Mouse (Mus musculus): ENCODE results near the gene Nav2. TPM values are rescaled to one million over a fixed set of nuclear protein-coding genes. Genes with fewer than 3 reads are reported as not detected.
A peak's percentile ranks its signal among the peaks of the same experiment; 100 is the strongest.

Nav2 gene
- total RNA-seq, 2 experiments from 2014 or later: 60.0 to 64.1 TPM

DNA sequence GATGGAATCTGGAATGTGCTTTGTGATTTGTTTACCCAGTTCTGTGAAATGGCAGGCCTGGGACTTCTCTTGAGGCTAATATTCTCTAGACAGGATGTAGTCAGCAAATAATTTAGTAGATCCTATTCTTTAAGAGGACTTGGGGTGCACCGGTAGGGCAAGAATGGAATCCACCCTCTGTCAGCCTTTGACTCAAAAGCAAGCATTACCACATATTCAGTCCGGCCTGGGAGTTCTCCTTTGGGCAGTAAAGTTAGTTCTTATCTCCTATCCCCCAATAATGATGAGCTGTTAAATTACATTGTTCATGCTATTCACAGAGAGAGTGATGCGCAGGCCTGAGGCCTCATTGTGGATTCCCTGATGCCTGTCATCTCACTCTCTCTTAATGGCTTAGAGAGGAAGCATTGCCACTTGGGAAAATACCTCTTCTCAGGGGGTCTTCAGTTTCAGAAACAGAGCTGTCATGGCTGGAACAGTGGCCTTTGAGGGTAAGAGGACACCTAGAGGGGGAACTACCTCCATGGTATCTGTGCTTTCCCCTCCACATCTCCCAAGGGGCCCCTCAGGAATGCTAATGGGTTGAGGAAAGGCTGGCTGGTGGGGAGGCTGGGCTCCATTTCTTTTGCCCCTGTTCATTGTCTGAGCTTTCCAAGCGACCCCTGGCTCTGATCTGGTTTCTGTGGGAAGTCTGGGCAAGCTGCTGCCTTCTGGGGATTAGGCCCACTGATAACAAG, 133.0 kb downstream of the Nav2 start:
- DNase-seq: no peak

DNA sequence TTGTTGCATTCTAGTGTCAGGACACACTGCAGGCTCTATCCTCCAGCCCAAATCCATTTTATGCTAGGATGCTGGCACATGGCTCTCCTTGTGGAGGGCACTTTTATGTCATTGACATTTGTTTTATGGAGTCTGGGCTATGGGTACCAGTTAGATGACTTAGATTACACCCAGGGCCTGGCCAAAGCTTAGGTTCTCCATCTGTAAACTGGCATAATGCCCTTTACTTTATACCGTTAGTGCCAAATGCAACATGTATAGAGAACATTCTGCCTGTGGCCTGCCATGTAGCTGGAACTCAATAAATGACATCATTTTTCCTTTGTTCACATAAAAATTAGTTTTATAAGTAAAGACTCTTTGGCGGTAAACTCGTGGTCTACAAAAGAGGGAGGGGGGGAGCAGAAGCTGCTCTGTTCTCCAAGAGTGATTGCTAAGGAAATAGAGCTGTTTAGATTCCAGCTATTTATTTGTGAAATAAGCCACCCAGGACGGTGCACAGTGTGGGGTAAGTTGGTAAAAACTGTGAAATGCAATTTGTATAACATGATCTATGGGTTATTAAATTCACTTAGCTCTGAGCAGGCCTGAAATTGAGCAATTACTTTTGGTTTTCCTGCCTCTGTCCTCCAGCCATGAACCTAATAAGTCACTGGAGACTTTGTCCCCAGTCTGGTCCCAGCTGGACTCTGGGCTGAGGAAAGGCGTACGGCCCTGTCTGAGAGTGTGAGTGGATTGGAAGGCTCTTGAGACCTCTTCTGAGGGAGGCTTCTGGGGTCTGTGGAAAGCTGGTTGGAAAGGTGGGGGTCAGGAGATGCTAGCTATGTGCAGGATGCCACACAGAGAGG, 137.2 kb downstream of the Nav2 start:
- intact Hi-C loops (cut with DNase I): no loop called here
- DNase-seq: no peak

More for the DNA sequence above, 133.0 kb downstream of the Nav2 start:
- intact Hi-C loops (cut with DNase I): no loop called here

DNA sequence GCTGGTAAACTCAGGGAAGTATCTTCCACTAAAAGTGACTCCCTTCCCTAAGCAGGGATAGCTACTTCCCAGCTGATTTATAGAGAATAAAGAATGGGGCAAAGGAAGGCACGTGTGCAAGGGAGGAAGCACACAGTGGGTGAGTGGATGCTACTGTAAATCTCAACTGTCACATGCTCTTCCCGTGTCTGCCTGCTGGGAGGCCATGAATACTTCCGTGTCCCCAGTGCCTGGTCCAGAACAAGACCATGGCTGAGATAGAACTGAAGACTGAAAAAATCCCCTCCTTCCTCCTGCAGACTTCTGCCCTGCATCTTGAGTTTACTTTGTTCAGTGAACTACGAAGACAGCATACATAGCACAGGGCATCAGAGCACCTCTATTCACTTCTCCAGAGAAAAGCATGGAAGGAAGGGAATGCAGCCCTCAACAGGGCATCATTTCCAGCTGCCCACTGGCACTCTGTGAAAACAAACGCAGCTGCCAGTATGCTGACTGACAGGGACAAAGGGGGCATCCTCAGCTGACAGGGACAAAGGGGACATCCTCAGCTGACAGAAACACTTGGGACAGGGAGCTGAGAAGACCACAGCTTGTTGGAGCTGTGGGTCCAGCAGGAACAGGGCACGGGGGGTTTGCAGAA, 138.0 kb downstream of the Nav2 start:
- intact Hi-C loops (cut with DNase I): no loop called here
- DNase-seq: no peak

DNA sequence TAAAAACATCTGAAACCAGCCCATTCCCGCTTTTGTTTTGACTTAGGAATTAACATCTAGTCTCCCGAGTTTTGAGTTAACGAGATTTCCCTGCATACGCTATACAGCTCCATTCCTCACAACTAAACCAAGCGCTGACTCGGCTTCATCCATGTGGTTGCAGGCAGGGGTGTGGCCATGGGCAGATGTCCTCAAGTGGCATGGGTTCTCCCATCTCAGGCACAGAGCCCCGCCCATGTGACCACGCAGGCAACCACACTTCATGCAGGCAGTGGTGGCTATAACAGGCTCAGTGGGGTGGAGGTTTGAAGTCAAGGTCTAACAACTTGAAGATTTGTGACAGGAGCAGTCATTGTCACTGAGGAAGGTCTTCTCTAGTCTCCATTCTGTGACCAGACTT, 138.8 kb downstream of the Nav2 start:
- intact Hi-C loops (cut with DNase I): no loop called here
- no peak for DNase-seq

DNA sequence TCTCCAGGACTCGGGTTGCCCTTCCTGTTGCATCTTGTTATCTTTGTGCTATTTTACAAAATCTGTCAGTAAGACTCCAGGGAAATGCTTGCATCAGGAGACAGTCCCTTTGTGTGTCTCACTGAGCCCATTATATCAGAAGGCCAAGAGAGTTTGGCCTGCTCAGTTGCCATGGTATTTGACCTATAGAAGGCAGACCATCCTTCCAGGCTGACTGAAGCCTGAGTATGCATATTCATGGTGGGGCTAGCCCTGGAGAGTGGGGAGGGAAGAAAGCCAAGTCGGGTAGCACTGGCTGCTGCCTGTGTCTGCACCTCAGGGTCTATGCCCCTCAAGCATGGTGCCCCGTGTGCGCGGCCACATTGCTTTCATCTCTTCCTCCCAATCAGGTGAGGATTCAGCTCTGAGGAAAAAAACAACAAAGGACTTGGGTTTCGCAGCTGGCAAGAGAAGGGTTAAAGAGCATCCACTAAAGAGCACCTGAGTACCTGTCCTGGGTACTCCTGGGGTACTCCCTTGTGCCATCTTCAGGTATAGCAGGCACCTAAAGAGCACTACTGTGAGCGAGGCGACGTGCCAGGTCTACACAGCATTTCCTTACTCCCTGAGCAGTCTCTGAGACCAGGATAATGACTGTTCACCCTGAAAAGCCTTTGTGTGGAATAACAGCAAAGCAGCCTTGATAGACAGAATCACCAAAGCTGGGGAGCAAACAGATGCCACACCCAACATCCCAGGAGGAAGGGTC, 144.5 kb downstream of the Nav2 start:
- intact Hi-C loops (cut with DNase I): no loop called here
- no peak for DNase-seq

DNA sequence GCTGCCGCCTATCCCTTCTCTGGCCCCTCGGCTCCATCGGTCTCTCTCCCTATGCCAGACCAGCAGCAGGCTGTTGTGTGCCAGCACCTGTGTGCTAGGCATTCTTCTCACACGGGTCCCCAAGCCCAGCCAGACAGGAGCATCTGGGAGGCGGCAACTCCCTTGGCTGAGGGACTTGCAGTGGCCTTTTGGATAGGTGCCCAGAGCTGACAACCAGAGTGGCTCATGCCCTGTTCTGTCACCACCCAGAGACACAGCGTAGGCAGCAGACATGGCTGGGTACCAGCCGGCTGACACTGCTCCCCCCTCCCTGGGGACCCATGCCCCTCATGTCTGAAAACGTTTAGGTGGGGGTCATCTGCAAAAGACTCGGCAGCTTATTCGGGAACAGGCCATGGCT, 146.8 kb downstream of the Nav2 start:
- peak; percentile 17 to 51 for DNase-seq
- intact Hi-C loops (cut with DNase I): no loop called here

DNA sequence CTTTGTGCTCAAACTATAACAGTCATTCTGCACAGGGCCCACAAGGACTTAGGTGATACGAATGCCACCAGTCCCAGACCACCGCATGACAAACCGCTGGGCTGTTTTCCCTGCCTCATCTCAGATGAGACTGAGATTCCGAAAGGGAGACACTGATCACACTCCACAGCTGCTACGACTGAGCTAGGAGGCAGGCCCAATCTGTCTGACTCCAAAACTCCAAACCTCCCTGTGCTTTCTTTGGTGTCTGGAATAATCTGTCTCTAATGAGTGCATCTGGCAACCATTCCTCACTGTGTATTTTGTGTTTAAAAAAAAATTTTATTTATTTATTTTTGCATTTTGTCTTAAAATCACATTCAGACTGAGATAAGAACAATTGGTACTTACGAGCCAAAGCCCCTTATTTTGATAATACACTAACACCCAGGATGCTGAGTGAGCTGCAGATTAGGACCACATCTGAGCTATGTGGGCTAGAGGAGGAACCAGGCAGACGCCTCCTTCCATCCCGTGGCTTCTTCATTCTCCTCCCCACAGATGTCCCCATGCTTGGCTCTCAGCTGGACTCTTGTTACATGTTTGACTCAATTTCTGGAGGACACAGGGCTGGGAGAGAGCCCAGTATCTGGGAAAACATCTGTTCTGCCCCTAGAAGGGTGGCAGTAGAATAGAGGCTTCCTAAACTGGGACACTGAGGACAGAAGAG, 149.9 kb downstream of the Nav2 start:
- intact Hi-C loops (cut with DNase I): no loop called here
- DNase-seq: no peak

DNA sequence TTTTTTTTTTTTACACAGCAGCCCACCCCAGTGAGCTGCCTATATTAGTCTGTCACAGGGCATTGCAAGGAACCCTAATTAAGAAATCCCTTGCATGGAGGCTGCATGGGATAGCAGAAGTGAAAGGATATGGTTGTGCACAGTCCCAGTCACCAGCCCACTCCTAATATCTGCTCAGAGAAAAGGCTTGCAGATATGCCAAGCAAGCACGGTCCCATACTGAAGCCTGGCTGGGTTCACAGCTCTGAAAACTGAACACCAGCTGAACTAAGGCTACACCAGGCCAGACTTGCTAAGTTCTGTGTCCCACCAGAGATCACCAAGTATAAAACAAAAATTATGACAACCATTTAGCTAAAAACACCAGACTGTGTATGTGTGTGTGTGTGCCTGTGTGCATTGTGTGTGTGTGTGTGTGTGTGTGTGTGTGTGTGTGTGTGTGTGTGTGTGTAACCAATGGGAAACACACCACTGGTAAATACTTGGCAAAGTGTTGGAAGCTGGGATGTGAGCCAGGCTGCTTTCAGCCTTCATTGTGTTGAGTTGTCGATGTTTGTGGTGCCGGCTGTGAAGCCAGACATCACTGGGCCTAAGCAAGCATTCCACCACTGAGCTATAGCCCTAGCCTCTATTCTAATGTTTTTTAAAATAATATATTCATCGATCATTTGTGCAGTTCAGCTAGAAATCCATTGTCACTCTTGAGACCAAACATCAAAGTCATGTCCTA, 156.4 kb downstream of the Nav2 start:
- DNase-seq: peak in 1 of 2 experiments; percentile 64
- intact Hi-C loops (cut with DNase I): loop anchor here (5.0 kb wide), 2 partner anchors 173 to 253 kb away; no protein-coding TSS in a partner anchor

DNA sequence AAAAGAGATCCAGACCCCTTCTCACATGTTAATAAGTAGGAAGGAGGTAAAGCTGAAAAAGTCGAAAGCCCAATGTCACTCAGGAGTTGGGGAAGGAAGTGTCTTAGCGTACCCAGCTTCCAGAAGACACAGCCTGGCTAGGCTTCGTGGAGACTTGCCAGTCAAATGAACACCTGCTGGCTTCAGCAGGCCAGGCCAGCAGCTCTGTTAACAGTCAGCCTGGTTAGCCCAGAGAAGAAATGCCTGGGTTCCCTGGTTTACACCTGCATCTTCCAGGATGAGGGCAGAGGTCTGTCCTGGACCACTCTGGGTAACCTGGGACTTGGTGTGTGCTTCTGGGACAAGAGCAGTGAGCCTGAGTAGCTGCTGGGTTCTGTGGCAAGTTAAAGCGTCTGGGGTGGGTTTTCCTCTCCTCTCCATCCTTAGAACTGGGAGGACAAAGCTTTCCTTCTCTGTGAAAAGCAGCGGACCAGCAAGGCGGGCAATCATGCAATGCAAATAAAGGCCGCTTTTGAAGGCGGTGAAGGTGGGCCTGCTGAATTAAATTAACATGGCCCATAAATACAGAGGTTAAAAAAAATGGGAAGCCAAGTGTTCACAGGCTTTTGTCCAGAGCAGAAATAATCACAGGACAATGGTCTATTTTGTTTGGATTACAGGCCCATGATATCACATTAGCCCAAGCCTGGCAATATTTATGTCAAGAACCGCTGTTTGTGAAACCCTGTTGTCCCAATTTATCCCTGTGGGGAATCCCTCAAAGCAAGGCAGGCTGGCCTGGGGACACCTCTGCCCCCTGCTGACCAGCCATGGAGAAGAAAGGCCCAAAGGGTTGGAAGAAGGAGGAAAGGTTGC, 157.3 kb downstream of the Nav2 start:
- intact Hi-C loops (cut with DNase I): loop anchor here (2.0 to 5.0 kb wide), 3 partner anchors 137 to 254 kb away; no protein-coding TSS in a partner anchor
- peak; percentile 34 to 62 for DNase-seq

DNA sequence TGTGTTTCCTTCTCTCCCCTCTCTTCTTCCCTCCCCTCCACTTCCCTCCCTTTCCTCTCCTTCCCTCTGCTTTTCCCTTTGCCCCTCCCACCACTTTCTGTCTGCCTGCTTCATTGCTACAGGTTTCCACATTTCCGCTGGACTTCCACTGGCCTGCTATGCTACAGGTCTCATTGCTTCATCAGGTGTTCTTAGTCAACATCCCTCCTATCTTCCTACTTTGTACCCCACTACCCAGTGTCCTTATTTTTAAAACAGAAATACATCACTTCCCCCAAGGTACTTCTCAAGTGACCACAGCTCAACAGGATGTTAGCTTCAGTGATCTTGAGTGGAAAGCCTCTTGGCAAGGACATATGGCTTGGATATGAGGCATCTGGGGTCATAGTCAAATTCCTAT, 158.3 kb downstream of the Nav2 start:
- intact Hi-C loops (cut with DNase I): loop anchor here (2.0 to 5.0 kb wide), 3 partner anchors 138 to 255 kb away; no protein-coding TSS in a partner anchor
- no peak for DNase-seq

DNA sequence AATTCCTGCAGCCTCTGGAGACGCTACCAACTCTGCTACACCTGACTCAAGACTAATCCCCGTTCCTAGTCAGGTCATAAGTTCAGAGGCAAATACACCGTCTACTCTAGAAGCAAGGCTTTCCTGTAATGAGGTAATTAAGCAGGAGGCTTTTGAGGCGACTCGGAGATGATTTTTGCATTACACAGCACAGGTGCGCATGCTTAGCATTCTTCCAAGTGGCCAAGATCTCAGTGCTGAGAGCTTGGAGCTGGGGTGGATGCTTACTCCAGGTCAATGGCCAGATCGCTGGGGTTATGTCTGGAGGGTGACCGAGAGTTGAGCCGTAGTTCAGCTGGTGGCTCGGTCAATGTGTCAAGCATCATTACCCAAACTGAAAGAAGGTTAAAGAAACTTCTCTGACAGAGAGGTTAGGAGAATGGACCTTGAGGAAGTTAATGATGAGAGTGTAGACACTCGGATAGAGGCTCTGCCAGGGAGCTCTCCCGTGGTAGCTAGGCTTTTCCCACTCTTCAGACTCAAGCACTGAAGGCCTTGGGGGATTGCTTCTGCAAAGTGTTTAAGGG, 161.0 kb downstream of the Nav2 start:
- intact Hi-C loops (cut with DNase I): loop anchor here (5.0 kb wide), 2 partner anchors 177 to 257 kb away; no protein-coding TSS in a partner anchor
- DNase-seq: no peak

DNA sequence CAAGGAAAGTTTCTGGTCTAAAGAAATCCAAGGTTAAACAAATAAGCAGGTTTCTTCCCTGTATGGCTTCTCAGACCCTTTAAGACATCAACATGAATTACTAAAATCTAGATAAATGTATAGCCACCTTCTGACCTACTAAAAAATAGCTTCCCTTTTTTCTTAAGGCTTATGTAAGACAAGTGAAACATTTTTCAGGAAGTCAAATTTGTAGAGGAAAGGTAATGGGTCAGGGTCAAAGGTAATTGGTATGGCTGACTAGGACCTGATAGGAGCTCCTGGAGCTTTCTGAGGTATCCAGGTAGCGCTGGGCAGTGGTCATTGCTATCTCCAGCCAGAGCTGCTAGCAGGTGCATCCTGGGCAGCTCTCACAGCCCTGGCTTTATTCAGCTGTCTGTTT, 162.1 kb downstream of the Nav2 start:
- no peak for DNase-seq
- intact Hi-C loops (cut with DNase I): no loop called here

DNA sequence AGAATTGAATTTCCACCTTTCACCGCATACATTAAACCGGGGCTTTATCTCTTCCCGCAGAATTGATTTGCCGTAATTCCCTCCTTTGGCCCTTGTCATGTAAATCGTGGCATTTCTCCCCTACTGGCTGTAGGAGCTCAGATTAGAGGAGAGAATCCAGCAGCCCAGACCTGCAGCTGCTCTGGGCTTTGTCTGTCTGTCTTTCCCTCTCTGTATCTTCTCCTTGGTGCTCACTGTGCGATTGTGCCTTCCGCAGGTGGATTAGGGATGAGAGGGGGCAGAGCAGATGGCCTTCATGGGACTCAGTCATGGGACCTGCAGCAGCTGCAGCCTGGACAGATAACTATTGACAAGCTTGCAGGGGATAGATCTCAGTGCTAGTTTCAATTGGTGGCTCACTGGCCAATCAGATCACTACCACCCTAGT, 162.6 kb downstream of the Nav2 start:
- intact Hi-C loops (cut with DNase I): no loop called here

DNA sequence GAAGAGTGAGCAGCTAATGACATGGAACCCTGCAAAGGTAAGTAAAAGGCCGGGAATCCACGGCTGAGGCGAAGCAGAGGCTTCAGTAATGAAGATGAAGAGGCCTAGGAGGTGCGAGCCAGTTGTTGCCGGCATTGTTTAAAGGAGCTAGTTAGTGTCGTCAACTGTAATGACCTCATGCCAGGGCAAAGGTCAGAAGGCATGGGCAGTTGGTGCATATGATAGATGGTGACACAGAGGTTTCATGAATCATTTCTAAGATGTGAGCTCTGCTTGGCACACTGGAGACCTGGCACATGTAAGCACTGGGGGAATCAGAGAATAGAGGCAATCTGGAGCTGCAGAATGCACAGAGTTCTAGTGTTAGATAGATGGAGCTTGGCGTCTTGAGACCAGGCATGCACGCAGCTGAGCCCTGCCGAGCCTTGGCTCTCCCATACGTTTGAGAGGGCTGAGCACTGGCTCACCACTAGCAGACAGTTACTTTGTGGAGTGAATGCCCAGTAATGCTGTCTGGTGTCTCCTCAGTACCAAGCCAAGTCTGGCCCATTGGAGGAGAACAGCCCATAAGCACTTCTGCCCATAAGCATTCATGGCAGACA, 166.9 kb downstream of the Nav2 start:
- DNase-seq: no peak
- intact Hi-C loops (cut with DNase I): no loop called here

More for the DNA sequence above, 162.6 kb downstream of the Nav2 start:
- no peak for DNase-seq

DNA sequence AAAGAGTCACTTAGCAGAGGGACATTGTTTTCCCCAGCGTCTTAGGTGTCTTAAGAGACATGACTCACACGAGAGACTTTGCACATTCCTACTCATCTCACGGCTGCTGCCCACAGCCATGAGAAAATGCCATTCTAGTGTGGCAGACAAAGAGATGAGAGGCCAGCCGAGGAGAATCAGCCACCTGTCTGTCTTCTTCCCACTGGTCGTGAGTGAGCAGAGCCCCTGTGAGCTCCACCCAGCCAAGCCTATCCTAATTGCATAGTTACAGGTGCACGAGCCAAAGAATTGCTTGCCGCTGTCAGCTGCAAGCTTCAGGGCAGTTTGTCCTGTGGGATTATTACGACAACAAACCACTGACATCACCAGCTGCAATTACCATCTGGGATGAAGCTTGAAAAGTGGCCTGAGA, 167.8 kb downstream of the Nav2 start:
- no peak for DNase-seq
- intact Hi-C loops (cut with DNase I): no loop called here

DNA sequence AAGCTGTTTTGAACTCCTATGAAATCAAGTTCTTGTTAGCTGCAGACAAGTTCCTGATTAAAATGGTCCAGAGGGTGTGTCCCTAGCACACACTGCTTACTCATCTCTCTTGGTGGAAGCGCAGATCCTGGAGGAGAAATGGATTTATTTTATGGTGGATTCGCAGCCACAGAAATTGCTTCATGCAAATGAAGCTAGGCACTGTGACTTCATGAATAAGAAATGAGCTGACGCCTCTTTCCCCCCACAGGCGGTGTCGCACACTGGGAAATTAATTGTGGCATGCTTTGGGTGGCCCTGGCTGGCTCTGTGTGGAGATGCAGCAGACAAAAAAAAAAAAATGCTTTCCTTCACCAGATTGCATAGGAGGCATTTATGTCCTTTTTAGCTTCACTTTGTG, 170.4 kb downstream of the Nav2 start:
- intact Hi-C loops (cut with DNase I): no loop called here
- no peak for DNase-seq

DNA sequence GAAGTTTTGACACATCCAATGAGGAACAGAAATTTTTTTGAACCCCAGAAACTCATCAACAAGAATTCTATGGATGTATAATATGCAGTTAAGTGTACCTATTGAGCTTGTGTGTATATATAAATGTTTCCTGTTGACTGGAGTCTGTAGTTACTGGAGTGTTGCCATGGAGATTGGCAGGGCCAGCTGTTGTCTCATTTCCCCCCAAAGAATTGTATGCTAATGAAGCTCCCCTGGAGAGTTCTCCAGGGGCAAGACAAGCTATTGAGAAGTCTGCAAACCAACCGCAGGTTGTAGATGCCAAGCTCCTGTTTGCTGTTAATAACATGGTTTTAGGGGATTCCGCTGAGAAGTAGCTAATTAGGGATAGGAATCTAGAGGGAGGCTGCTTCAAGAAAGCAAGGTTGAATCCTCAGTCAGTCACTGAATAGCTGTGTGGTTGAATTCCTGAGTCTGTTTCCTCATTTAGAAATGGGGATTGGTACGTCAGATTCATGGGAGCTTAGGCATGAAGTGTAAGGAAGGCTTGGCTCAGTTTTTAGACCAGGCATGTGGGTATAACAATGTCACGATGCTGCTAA, 174.2 kb downstream of the Nav2 start:
- DNase-seq: no peak

More for the DNA sequence above, 174.2 kb downstream of the Nav2 start:
- intact Hi-C loops (cut with DNase I): no loop called here
